ENCODE assay signal across 8 mouse cellular contexts in the genomic region with DNA sequence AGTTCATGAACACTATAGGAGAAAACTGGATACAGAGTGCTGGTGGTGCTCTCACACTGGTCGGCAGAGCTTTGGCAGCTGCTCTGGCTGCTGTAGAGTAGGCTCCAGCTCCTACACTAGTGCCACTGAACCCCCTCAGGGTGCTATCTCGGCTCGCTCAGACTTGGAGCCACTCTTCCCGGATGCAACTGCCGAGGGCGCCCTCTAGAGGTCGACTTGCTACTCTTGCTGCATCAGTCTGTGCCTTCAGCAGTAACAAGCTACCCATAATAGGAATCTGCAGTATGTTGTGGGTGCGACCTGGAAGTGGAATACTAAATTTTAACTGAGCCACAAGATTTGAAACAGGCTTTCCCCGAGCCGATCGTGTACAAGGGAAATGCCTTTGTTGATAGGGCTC. TPM values are rescaled to one million over a fixed set of nuclear protein-coding genes. Genes with fewer than 3 reads are reported as not detected.
DNase-seq lines count a peak whose midpoint lies in the region; ATAC-seq and TF ChIP-seq lines count a peak whose summit lies in the region.

No protein-coding gene starts in this region.

- no peaks in the 10 kb centered on the region for H3K36me3 ChIP-seq in G1E (replicated peaks)
- H3K36me3 ChIP-seq in liver, embryonic 16.5 days (ENCODE audit: control insufficient read depth, insufficient read depth): no peaks in the 10 kb centered on the region

- H3K27ac ChIP-seq in liver, embryonic 16.5 days (ENCODE audit: low read length): no peak overlapping the region

- H3K4me3 ChIP-seq in G1E (ENCODE audit: low read depth, low read length): no peak overlapping the region; the same call in 1 of the 2 replicates
- no peak overlapping the region for H3K4me3 ChIP-seq in liver, embryonic 16.5 days (ENCODE audit: low read depth, low read length)

- ATAC-seq in G1E (ENCODE audit: extremely low read depth, insufficient number of reproducible peaks, low FRiP score, poor library complexity, severe bottlenecking): no peak
- peak; percentile 76 for ATAC-seq in liver, embryonic 16.5 days (ENCODE audit: low read depth)

- WGBS in liver, embryonic 16.5 days (ENCODE audit: insufficient replicate concordance): 4% methylated on average over 11 of the region's 11 CpGs

- DNase-seq in 3T3-L1 (ENCODE audit: low read depth, low spot score) (peak; percentile 77), G1E (ENCODE audit: low spot score) (peak; percentile 69)
- peak; percentile 11 for DNase-seq in cerebellum, adult 9-10 months
- DNase-seq in gastrocnemius, postnatal 25 days: peak; percentile 33
- peak; percentile 64 to 92 for DNase-seq in kidney, postnatal 36 days
- DNase-seq in retina, postnatal 7 days (ENCODE audit: low read depth, low spot score): peak; percentile 16
- peak; percentile 95 for DNase-seq in thymus, postnatal 4 days

- TF ChIP-seq CTCF in G1E (IDR thresholded peaks at IDR 0.05; ENCODE audit: low read depth, low read length): peak; percentile 75

- H3K4me1 ChIP-seq in G1E (ENCODE audit: insufficient read depth, low read depth, low read length): peaks cover 23% of the 10 kb centered on the region
- H3K4me1 ChIP-seq in liver, embryonic 16.5 days (ENCODE audit: control insufficient read depth, low read depth, low read length): peaks cover 6% of the 10 kb centered on the region

- H3K27me3 ChIP-seq in G1E (ENCODE audit: insufficient read depth, low read length): peaks cover 5% of the 10 kb centered on the region; the same call in 1 of the 2 replicates
- no peaks in the 10 kb centered on the region for H3K27me3 ChIP-seq in liver, embryonic 16.5 days (ENCODE audit: control insufficient read depth, insufficient read depth, low read depth, low read length)

- no peak overlapping the region for H3K4me2 ChIP-seq in liver, embryonic 16.5 days (ENCODE audit: low read depth, low read length)

- no peak overlapping the region for H3K9ac ChIP-seq in liver, embryonic 16.5 days (ENCODE audit: low read depth, low read length)

- peaks cover 3% of the 10 kb centered on the region; the same call in 1 of the 2 replicates for H3K9me3 ChIP-seq in G1E (replicated peaks)
- no peaks in the 10 kb centered on the region for H3K9me3 ChIP-seq in liver, embryonic 16.5 days (replicated peaks; ENCODE audit: control insufficient read depth, low read length)

RNA-seq across cellular contexts. Expression of a gene that starts 40.5 kb away (rescaled TPM):
- 90.4 and 92.8 TPM in 2 replicates for total RNA-seq in G1E (2014; fragmentation: Nextera tagmentation)
- total RNA-seq in G1E (2017): 100 and 117 TPM in 2 replicates
- polyA plus RNA-seq in G1E (2012): 25.6 and 26.0 TPM in 2 replicates
- total RNA-seq in gastrocnemius, postnatal 25 days (2021): 10 to 100 TPM; 33.3 to 43.8 TPM
- 25.7 and 28.0 TPM in 2 replicates for polyA plus RNA-seq in liver, embryonic 16.5 days (2015; fragmentation: Nextera tagmentation; extraction: Ambion mirVana)

Comparison
In these comparisons a context has a peak if more than half of its experiments do, and no peak if none do; other contexts are left out.
1. DNase-seq: peak in every context shown above with its lines; median percentile 95 in thymus, postnatal 4 days; 78 in kidney, postnatal 36 days; 77 in 3T3-L1; 69 in G1E; 33 in gastrocnemius, postnatal 25 days; 16 in retina, postnatal 7 days; 11 in cerebellum, adult 9-10 months.